Mouse (Mus musculus): ENCODE measurements around the gene Hoxd12. TPM values are rescaled to one million over a fixed set of nuclear protein-coding genes. Genes with fewer than 3 reads are reported as not detected.

Gene Hoxd12
- polyA plus RNA-seq, 1 experiment, result not detected

- 4% methylated on average over 86 of the region's 86 CpGs for WGBS
- H3K4me3 ChIP-seq (replicated peaks; ENCODE audit: control insufficient read depth, low read depth, low read length), result no peak overlapping the region
- no peak overlapping the region; the same call in 1 of the 2 replicates for H3K27ac ChIP-seq (ENCODE audit: control insufficient read depth, insufficient read depth, low read depth, low read length, poor library complexity)
- no peaks in the 10 kb centered on the region for H3K4me1 ChIP-seq (ENCODE audit: control insufficient read depth, insufficient read depth, low read length)
- TF ChIP-seq POLR2A (IDR thresholded peaks at IDR 0.05; ENCODE audit: borderline replicate concordance, control insufficient read depth, low read depth, low read length), result no peak
- no peak for TF ChIP-seq CTCF (IDR thresholded peaks at IDR 0.05; ENCODE audit: control insufficient read depth, insufficient read depth, low read length)
These were observed 23.6 kb downstream of the Hoxd12 start for GRCm38 (mm10) chr2:74698201-74699052.

- TF ChIP-seq CTCF (IDR thresholded peaks at IDR 0.05; ENCODE audit: control insufficient read depth, insufficient read depth, low read length), result no peak
- no peak for TF ChIP-seq POLR2A (IDR thresholded peaks at IDR 0.05; ENCODE audit: borderline replicate concordance, control insufficient read depth, low read depth, low read length)
- Histone ChIP-seq H3K4me3 (replicated peaks; ENCODE audit: control insufficient read depth, low read depth, low read length) (no peak overlapping the region), H3K4me1 (ENCODE audit: control insufficient read depth, insufficient read depth, low read length) (no peaks in the 10 kb centered on the region), H3K27ac (ENCODE audit: control insufficient read depth, insufficient read depth, low read depth, low read length, poor library complexity) (no peak overlapping the region)
- WGBS, result 11% methylated on average over 17 of the region's 17 CpGs
These were observed 24.2 kb downstream of the Hoxd12 start for GRCm38 (mm10) chr2:74699053-74699430.

GRCm38 (mm10) chr2:74699664-74700545 is 25.1 kb downstream of the Hoxd12 start:
- Histone ChIP-seq H3K27ac (ENCODE audit: control insufficient read depth, insufficient read depth, low read depth, low read length, poor library complexity) (no peak overlapping the region), H3K4me1 (ENCODE audit: control insufficient read depth, insufficient read depth, low read length) (no peaks in the 10 kb centered on the region), H3K4me3 (replicated peaks; ENCODE audit: control insufficient read depth, low read depth, low read length) (no peak overlapping the region)
- WGBS, result 25% methylated on average over 23 of the region's 23 CpGs
- TF ChIP-seq CTCF (IDR thresholded peaks at IDR 0.05; ENCODE audit: control insufficient read depth, insufficient read depth, low read length), result no peak

GRCm38 (mm10) chr2:74700546-74701112 is 25.8 kb downstream of the Hoxd12 start:
- WGBS, result 22% methylated on average over 22 of the region's 22 CpGs
- TF ChIP-seq CTCF (IDR thresholded peaks at IDR 0.05; ENCODE audit: control insufficient read depth, insufficient read depth, low read length) (no peak), POLR2A (IDR thresholded peaks at IDR 0.05; ENCODE audit: borderline replicate concordance, control insufficient read depth, low read depth, low read length) (no peak)
- Histone ChIP-seq H3K27ac (ENCODE audit: control insufficient read depth, insufficient read depth, low read depth, low read length, poor library complexity) (no peak overlapping the region), H3K4me3 (replicated peaks; ENCODE audit: control insufficient read depth, low read depth, low read length) (no peak overlapping the region), H3K4me1 (ENCODE audit: control insufficient read depth, insufficient read depth, low read length) (no peaks in the 10 kb centered on the region)

- TF ChIP-seq CTCF (IDR thresholded peaks at IDR 0.05; ENCODE audit: control insufficient read depth, insufficient read depth, low read length) (peak; percentile 80), POLR2A (IDR thresholded peaks at IDR 0.05; ENCODE audit: borderline replicate concordance, control insufficient read depth, low read depth, low read length) (no peak)
- no peaks in the 10 kb centered on the region for H3K4me1 ChIP-seq (ENCODE audit: control insufficient read depth, insufficient read depth, low read length)
- WGBS, result 17% methylated on average over 17 of the region's 17 CpGs
- no peak overlapping the region for H3K27ac ChIP-seq (ENCODE audit: control insufficient read depth, insufficient read depth, low read depth, low read length, poor library complexity)
- no peak overlapping the region for H3K4me3 ChIP-seq (replicated peaks; ENCODE audit: control insufficient read depth, low read depth, low read length)
These were observed 27.4 kb downstream of the Hoxd12 start for GRCm38 (mm10) chr2:74701949-74702819.

GRCm38 (mm10) chr2:74702820-74703219 is 28.0 kb downstream of the Hoxd12 start:
- H3K27ac ChIP-seq (ENCODE audit: control insufficient read depth, insufficient read depth, low read depth, low read length, poor library complexity), result no peak overlapping the region
- no peak for TF ChIP-seq CTCF (IDR thresholded peaks at IDR 0.05; ENCODE audit: control insufficient read depth, insufficient read depth, low read length)

GRCm38 (mm10) chr2:74703317-74703716 is 28.5 kb downstream of the Hoxd12 start:
- no peak overlapping the region for H3K4me3 ChIP-seq (replicated peaks; ENCODE audit: control insufficient read depth, low read depth, low read length)
- 33% methylated on average over 10 of the region's 10 CpGs for WGBS
- no peaks in the 10 kb centered on the region for H3K4me1 ChIP-seq (ENCODE audit: control insufficient read depth, insufficient read depth, low read length)
- no peak for TF ChIP-seq CTCF (IDR thresholded peaks at IDR 0.05; ENCODE audit: control insufficient read depth, insufficient read depth, low read length)
- TF ChIP-seq POLR2A (IDR thresholded peaks at IDR 0.05; ENCODE audit: borderline replicate concordance, control insufficient read depth, low read depth, low read length), result no peak
- H3K27ac ChIP-seq (ENCODE audit: control insufficient read depth, insufficient read depth, low read depth, low read length, poor library complexity), result no peak overlapping the region

More at GRCm38 (mm10) chr2:74702820-74703219, 28.0 kb downstream of the Hoxd12 start:
- WGBS, result 46% methylated on average over 6 of the region's 6 CpGs
- no peaks in the 10 kb centered on the region for H3K4me1 ChIP-seq (ENCODE audit: control insufficient read depth, insufficient read depth, low read length)
- no peak overlapping the region for H3K4me3 ChIP-seq (replicated peaks; ENCODE audit: control insufficient read depth, low read depth, low read length)
